Mouse (Mus musculus): ENCODE measurements at regions not wholly inside any gene's neighbourhood (a gene's known extent, or its start where the extent isn't known, plus 50 kb on each side); places are given as distances from the start of the nearest gene placed in this dataset.

- Histone ChIP-seq H3K9ac (replicated peaks; ENCODE audit: low read depth, low read length) (peak overlapping the region; percentile 22; the same call in 1 of the 2 replicates), H3K4me2 (ENCODE audit: low read length) (no peak overlapping the region), H3K9me3 (ENCODE audit: control insufficient read depth, low read length) (no peaks in the 10 kb centered on the region), H3K4me3 (replicated peaks; ENCODE audit: low read length) (no peak overlapping the region), H3K36me3 (ENCODE audit: control insufficient read depth, insufficient read depth) (no peaks in the 10 kb centered on the region), H3K27ac (ENCODE audit: low read length) (peak overlapping the region; percentile 38; the same call in 1 of the 2 replicates), H3K27me3 (replicated peaks; ENCODE audit: control insufficient read depth, insufficient read depth, low read length) (no peaks in the 10 kb centered on the region), H3K4me1 (replicated peaks; ENCODE audit: control insufficient read depth, insufficient read depth, low read length) (peaks cover 11% of the 10 kb centered on the region)
- peak; percentile 54; the same call in 1 of the 2 replicates for ATAC-seq
- WGBS = 25% methylated on average over 6 of the region's 6 CpGs
Measured at GRCm38 (mm10) chr9:46554586-46555152, 234.9 kb upstream of the 4931429L15Rik start.

GRCm38 (mm10) chr9:46549416-46549815 lies 229.6 kb upstream of the 4931429L15Rik start:
- WGBS = 93% methylated on average over 4 of the region's 4 CpGs

DNA sequence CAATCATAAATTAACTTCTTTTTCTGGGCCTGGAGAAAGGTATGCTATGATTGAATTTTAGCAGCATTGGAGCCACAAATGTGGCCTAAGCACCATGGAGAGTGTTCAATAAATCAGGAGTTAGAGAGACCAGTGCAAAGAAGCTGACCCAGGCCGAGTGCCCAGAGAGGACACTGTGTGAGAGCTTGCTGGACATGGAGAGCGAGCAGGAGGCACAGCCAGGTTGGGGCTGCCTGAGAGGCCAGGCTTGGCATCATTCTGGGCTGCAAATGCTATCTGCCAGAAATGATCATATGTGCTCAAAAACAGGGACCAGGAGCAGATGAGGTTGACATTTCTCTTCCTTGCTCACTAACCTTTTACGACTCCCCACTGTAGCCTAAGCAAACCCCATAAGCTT lies 224.5 kb upstream of the 4931429L15Rik start:
- no peaks in the 10 kb centered on the region for H3K27me3 ChIP-seq (replicated peaks; ENCODE audit: control insufficient read depth, insufficient read depth, low read length)
- H3K27ac ChIP-seq (ENCODE audit: low read length) = no peak overlapping the region
- H3K9ac ChIP-seq (replicated peaks; ENCODE audit: low read depth, low read length) = no peak overlapping the region
- H3K36me3 ChIP-seq (ENCODE audit: control insufficient read depth, insufficient read depth) = no peaks in the 10 kb centered on the region
- H3K4me2 ChIP-seq (ENCODE audit: low read length) = no peak overlapping the region
- no peaks in the 10 kb centered on the region for H3K9me3 ChIP-seq (ENCODE audit: control insufficient read depth, low read length)
- ATAC-seq = no peak
- H3K4me1 ChIP-seq (replicated peaks; ENCODE audit: control insufficient read depth, insufficient read depth, low read length) = 0 out of 2 replicates have a peak, but pooled peaks cover 3% of the 10 kb centered on the region
- no peak overlapping the region for H3K4me3 ChIP-seq (replicated peaks; ENCODE audit: low read length)
- WGBS = 82% methylated on average over 3 of the region's 3 CpGs

More at GRCm38 (mm10) chr9:46549416-46549815, 229.6 kb upstream of the 4931429L15Rik start:
- Histone ChIP-seq H3K4me2 (ENCODE audit: low read length) (no peak overlapping the region), H3K9ac (replicated peaks; ENCODE audit: low read depth, low read length) (no peak overlapping the region), H3K27me3 (replicated peaks; ENCODE audit: control insufficient read depth, insufficient read depth, low read length) (no peaks in the 10 kb centered on the region), H3K27ac (ENCODE audit: low read length) (no peak overlapping the region), H3K36me3 (ENCODE audit: control insufficient read depth, insufficient read depth) (no peaks in the 10 kb centered on the region), H3K9me3 (ENCODE audit: control insufficient read depth, low read length) (no peaks in the 10 kb centered on the region), H3K4me1 (replicated peaks; ENCODE audit: control insufficient read depth, insufficient read depth, low read length) (peaks cover 4% of the 10 kb centered on the region; the same call in 1 of the 2 replicates), H3K4me3 (replicated peaks; ENCODE audit: low read length) (no peak overlapping the region)
- no peak for ATAC-seq

DNA sequence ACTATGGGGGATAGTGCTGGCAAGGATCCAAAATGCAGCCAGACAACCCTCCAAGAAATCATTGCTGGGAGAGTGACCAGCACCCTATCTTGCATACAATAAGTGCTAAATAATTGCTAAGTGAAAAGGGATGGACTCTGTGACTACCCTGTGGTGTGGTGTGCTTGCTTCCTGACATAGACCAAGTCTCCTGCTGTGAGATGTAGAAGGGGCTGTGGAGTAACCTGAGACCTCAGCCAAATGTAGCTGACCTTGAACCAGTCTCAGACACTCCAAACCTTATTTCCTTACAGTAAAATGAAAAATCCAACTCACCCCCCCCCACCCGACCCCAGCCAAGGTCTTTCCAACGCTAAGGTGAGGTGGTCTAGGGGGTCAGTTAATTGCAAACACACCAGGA lies 221.2 kb upstream of the 4931429L15Rik start:
- H3K4me2 ChIP-seq (ENCODE audit: low read length) = no peak overlapping the region
- H3K4me3 ChIP-seq (replicated peaks; ENCODE audit: low read length) = no peak overlapping the region
- 69% methylated on average over 2 of the region's 2 CpGs for WGBS
- H3K27me3 ChIP-seq (replicated peaks; ENCODE audit: control insufficient read depth, insufficient read depth, low read length) = no peaks in the 10 kb centered on the region
- H3K9ac ChIP-seq (replicated peaks; ENCODE audit: low read depth, low read length) = no peak overlapping the region
- H3K9me3 ChIP-seq (ENCODE audit: control insufficient read depth, low read length) = no peaks in the 10 kb centered on the region
- no peaks in the 10 kb centered on the region for H3K36me3 ChIP-seq (ENCODE audit: control insufficient read depth, insufficient read depth)
- ATAC-seq = no peak
- H3K4me1 ChIP-seq (replicated peaks; ENCODE audit: control insufficient read depth, insufficient read depth, low read length) = no peaks in the 10 kb centered on the region
- no peak overlapping the region for H3K27ac ChIP-seq (ENCODE audit: low read length)

GRCm38 (mm10) chr9:46538616-46539015 lies 218.8 kb upstream of the 4931429L15Rik start:
- Histone ChIP-seq H3K4me2 (ENCODE audit: low read length) (no peak overlapping the region), H3K27ac (ENCODE audit: low read length) (no peak overlapping the region), H3K9ac (replicated peaks; ENCODE audit: low read depth, low read length) (no peak overlapping the region), H3K9me3 (ENCODE audit: control insufficient read depth, low read length) (no peaks in the 10 kb centered on the region), H3K4me3 (replicated peaks; ENCODE audit: low read length) (no peak overlapping the region), H3K4me1 (replicated peaks; ENCODE audit: control insufficient read depth, insufficient read depth, low read length) (no peaks in the 10 kb centered on the region), H3K27me3 (replicated peaks; ENCODE audit: control insufficient read depth, insufficient read depth, low read length) (no peaks in the 10 kb centered on the region), H3K36me3 (ENCODE audit: control insufficient read depth, insufficient read depth) (no peaks in the 10 kb centered on the region)
- WGBS = 85% methylated on average over 4 of the region's 4 CpGs
- ATAC-seq = no peak

GRCm38 (mm10) chr9:46516401-46517130 lies 196.8 kb upstream of the 4931429L15Rik start:
- Histone ChIP-seq H3K27me3 (replicated peaks; ENCODE audit: control insufficient read depth, insufficient read depth, low read length) (no peaks in the 10 kb centered on the region), H3K4me3 (replicated peaks; ENCODE audit: low read length) (no peak overlapping the region), H3K9ac (replicated peaks; ENCODE audit: low read depth, low read length) (no peak overlapping the region), H3K4me2 (ENCODE audit: low read length) (no peak overlapping the region), H3K9me3 (ENCODE audit: control insufficient read depth, low read length) (no peaks in the 10 kb centered on the region), H3K4me1 (replicated peaks; ENCODE audit: control insufficient read depth, insufficient read depth, low read length) (peaks cover 4% of the 10 kb centered on the region; the same call in 1 of the 2 replicates), H3K36me3 (ENCODE audit: control insufficient read depth, insufficient read depth) (no peaks in the 10 kb centered on the region), H3K27ac (ENCODE audit: low read length) (no peak overlapping the region)
- 69% methylated on average over 20 of the region's 20 CpGs for WGBS
- ATAC-seq = no peak

DNA sequence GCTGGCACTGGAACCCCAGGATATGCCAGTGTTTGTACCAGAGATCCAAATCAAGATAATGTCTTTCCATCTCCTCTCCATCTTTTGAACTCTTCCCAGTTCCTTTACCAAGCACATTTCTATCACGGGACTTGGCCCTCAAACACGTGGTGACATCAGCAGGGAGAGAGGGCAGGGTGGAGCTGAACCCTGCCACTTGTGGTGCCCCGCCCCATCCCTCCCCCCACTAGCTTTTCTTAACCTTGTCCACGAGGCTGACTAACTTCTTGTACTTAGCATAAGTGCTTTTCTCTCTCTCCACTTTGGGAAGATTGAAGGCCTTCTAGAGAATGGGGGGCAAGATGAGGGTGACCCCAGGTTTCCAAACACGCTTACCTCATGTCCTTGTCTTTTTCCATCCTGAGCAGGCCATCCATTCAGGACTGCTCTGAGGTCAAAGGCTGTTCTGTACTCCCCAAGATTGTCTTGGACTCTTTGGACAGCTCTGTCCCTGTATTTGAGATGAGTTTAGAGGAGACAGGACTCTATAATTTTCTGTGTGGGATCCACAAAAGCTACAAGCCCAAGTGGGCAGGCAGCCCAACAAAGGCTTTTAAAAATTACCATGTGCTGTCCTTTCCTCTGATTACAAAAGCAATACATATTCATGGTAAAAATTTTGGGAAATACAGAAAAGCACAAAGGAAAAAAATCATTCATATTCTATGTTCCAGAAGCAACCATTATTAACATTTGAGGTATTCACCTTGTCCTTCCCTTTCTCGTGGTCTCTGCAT lies 192.7 kb upstream of the 4931429L15Rik start:
- ATAC-seq = no peak
- WGBS = 79% methylated on average over 6 of the region's 6 CpGs
- no peaks in the 10 kb centered on the region for H3K9me3 ChIP-seq (ENCODE audit: control insufficient read depth, low read length)
- no peaks in the 10 kb centered on the region for H3K27me3 ChIP-seq (replicated peaks; ENCODE audit: control insufficient read depth, insufficient read depth, low read length)
- no peak overlapping the region for H3K27ac ChIP-seq (ENCODE audit: low read length)
- H3K4me1 ChIP-seq (replicated peaks; ENCODE audit: control insufficient read depth, insufficient read depth, low read length) = peaks cover 22% of the 10 kb centered on the region
- H3K9ac ChIP-seq (replicated peaks; ENCODE audit: low read depth, low read length) = no peak overlapping the region
- H3K4me2 ChIP-seq (ENCODE audit: low read length) = no peak overlapping the region
- no peak overlapping the region for H3K4me3 ChIP-seq (replicated peaks; ENCODE audit: low read length)
- no peaks in the 10 kb centered on the region for H3K36me3 ChIP-seq (ENCODE audit: control insufficient read depth, insufficient read depth)

GRCm38 (mm10) chr9:46511307-46511706 lies 191.5 kb upstream of the 4931429L15Rik start:
- Histone ChIP-seq H3K4me3 (replicated peaks; ENCODE audit: low read length) (no peak overlapping the region), H3K4me2 (ENCODE audit: low read length) (no peak overlapping the region)
- 40% methylated on average over 6 of the region's 6 CpGs for WGBS

DNA sequence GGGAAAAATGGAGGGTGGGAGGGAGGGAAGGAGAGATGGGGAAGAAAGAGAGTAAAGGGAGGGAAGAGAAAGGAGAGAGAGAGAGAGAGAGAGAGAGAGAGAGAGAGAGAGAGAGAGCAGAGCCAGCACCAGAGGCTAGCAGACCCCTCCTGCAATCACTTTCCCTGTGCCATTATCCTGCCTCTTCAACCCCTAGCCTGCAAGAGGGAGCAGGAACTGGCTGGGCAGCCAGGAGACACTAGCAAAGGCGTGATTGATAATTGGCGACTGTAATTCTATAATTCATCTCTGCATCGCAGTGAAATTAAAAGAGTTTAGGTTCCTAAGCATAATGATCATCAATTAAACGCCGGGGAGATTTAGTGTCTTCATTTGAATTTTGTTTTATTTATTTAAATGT lies 190.1 kb upstream of the 4931429L15Rik start:
- Histone ChIP-seq H3K27me3 (replicated peaks; ENCODE audit: control insufficient read depth, insufficient read depth, low read length) (no peaks in the 10 kb centered on the region), H3K27ac (ENCODE audit: low read length) (0 out of 2 replicates have a peak overlapping the region, but pooled peaks have one; percentile 27), H3K4me1 (replicated peaks; ENCODE audit: control insufficient read depth, insufficient read depth, low read length) (peaks cover 19% of the 10 kb centered on the region), H3K36me3 (ENCODE audit: control insufficient read depth, insufficient read depth) (no peaks in the 10 kb centered on the region), H3K4me3 (replicated peaks; ENCODE audit: low read length) (no peak overlapping the region), H3K9ac (replicated peaks; ENCODE audit: low read depth, low read length) (no peak overlapping the region), H3K9me3 (ENCODE audit: control insufficient read depth, low read length) (no peaks in the 10 kb centered on the region), H3K4me2 (ENCODE audit: low read length) (no peak overlapping the region)
- WGBS = 57% methylated on average over 5 of the region's 5 CpGs
- no peak for ATAC-seq

More at GRCm38 (mm10) chr9:46511307-46511706, 191.5 kb upstream of the 4931429L15Rik start:
- Histone ChIP-seq H3K27ac (ENCODE audit: low read length) (no peak overlapping the region), H3K27me3 (replicated peaks; ENCODE audit: control insufficient read depth, insufficient read depth, low read length) (no peaks in the 10 kb centered on the region), H3K9ac (replicated peaks; ENCODE audit: low read depth, low read length) (no peak overlapping the region), H3K36me3 (ENCODE audit: control insufficient read depth, insufficient read depth) (no peaks in the 10 kb centered on the region), H3K9me3 (ENCODE audit: control insufficient read depth, low read length) (no peaks in the 10 kb centered on the region), H3K4me1 (replicated peaks; ENCODE audit: control insufficient read depth, insufficient read depth, low read length) (peaks cover 19% of the 10 kb centered on the region)
- ATAC-seq = no peak; the same call in 1 of the 2 replicates
